Mouse (Mus musculus) brain, embryonic 14.5 days (tissue): ENCODE data around the gene 2210407C18Rik.

Experiments used
- CTCF ChIP-seq: fragments of 200-500 bp; IDR thresholded peaks from 2 replicates; pipeline ENCODE4 v1.5.1; 2012; ENCODE audit warnings: inconsistent platforms, mild to moderate bottlenecking, moderate library complexity, borderline replicate concordance; ENCODE audit not compliant: insufficient read depth, insufficient read length; ENCODE audit errors: extremely low read depth
- POLR2A ChIP-seq: fragments of 200-500 bp; IDR thresholded peaks from 2 replicates; pipeline ENCODE4 v1.6.1; 2012; ENCODE audit warnings: mild to moderate bottlenecking, inconsistent platforms, borderline replicate concordance; ENCODE audit not compliant: poor library complexity, insufficient read depth, insufficient read length, severe bottlenecking; ENCODE audit errors: extremely low read depth

- TF ChIP-seq POLR2A (no peak), CTCF (no peak)
Observed at GRCm38 (mm10) chr11:58604688-58605087, 11.2 kb downstream of the 2210407C18Rik start.
